Mouse (Mus musculus) kidney, adult 9 months (tissue): Measurements from ENCODE around the gene Zfp638.

Experiments
- DNase-seq: peaks from one replicate; pipeline ENCODE4 v3.0.0; 2022

Zfp638 gene

GRCm38 (mm10) chr6:83866954-83867597 is at the start of gene Zfp638:
Gene Zfp638 (plus strand): TSS chr6:83867109.
- DNase-seq, result peak; percentile 94

GRCm38 (mm10) chr6:83818996-83819395 is 47.9 kb upstream of the Zfp638 start:
- DNase-seq, result no peak

- DNase-seq, result no peak
These were observed 46.0 kb upstream of the Zfp638 start for GRCm38 (mm10) chr6:83820727-83821515.

DNA sequence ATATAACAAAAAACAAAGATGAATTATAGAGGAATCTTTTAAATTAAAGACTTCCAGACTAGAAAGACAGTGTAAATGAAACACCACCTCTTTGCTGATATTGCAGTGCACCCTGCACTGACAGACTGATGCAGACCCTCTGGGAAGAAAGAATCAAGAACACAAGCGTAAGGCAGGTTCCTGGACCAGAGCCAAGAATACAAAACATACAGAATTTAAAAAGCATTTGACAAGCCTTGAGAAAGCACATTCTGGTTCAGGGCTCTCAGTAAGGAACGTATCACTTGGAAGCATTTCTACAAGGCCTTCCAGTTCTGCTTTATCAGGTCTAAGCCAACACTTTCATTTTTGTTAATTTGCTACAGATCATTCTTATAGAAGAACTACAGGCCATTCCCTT is 45.1 kb upstream of the Zfp638 start:
- DNase-seq, result no peak

DNA sequence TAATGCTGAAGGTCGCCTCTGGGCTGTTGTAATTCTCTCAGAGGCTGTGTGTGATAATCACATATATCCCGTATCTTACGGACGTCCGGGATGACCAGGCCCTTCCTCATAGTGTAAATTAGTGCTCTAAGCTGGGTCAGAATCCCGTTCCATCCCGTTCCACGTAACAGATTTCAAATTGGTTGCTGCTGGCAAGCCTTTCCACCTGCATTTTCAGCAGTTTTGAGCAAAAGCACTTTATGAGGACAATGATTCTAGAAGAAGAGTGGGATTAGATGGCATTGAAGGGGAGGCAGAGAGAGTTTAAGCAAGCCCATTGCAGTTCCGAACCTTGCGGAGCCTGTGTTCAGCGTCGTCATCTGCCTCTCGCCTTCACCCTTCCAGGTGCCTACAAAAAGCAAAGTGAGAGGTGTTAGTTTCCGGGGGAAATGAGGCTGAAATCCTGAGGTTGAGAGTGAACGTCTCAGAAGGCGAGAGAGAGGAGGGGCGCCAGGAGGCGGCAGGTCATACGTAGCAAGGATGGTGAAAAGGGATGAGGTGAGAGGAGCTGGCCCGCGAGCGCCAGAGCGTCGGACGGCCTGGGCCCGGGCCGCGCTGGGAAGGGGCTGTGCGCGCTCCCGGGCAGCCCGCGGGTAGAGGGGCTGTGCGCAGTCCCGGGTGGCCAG is 35.8 kb upstream of the Zfp638 start:
- peak; percentile 17 for DNase-seq

DNA sequence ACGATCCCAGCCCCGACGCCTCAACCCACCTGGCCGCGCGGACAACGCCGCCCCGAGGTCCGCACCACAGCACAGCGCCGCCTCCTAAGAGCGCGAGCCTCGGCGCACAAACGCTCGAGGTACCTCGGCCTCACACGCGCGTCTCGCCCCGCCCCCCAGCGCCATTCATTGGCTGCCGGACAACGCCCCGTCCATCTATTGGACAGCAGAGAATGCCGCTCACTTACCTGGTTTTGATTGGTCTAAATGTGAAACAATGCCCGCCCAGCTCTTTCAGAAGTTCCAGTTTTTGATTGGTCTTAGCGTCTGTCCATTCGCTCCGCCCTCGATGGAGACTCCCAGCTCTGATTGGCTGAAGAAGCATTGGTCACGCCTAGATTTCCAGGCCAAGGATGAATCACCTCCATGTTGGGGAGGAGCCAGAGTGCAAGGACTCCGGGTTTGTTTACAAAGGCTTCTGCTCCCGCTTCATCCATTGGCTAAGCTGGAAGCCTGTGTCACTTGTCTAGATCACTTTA is 35.2 kb upstream of the Zfp638 start, which contains the start of gene Paip2b:
Gene Paip2b, minus strand, starts transcription at position 136 of the 518 bp plus-strand sequence.
- DNase-seq, result peak; percentile 100

GRCm38 (mm10) chr6:83832393-83832792 is 34.5 kb upstream of the Zfp638 start:
- DNase-seq, result peak; percentile 10

GRCm38 (mm10) chr6:83836826-83837225 is 30.1 kb upstream of the Zfp638 start:
- DNase-seq, result no peak

DNA sequence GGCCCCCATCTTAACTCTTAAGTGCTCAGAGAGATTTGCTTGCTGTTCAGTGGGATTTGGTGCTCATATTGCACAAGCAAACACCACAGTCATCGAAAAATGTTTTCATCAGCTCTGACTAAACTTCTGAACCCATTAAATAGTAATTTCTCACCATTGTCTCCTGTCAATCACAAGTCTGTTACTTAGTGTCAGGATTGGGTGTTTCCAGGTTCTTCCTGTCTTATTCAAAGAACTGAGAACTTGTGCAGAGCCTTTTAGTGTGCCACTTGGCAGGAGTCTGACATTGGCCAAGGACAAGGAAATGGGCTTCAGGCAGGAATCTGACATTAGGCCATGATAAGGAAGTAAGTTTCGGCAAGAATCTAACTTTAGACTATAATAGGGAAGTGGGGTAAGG is 28.9 kb upstream of the Zfp638 start:
- no peak for DNase-seq

DNA sequence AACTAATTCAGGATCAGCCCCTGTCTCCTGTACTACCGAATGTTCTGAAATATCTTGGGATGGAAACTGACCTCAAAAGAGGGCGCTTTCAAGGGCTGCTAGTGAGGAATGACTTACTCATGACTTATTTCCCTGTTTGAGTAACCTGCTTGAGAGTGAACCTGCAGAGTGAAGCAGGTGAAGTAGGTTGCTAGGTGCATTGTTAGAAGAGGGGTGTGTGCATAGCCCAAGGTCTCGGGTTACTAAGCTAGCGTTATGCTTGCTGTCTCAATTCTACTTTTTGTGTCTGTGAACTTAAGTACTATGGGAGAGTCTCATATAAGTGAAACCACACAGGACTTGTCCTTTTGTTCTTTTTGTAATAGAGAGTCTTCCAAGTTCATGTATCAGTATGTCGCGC is 26.8 kb upstream of the Zfp638 start:
- DNase-seq, result no peak

GRCm38 (mm10) chr6:83844913-83845312 is 22.0 kb upstream of the Zfp638 start:
- DNase-seq, result no peak

- no peak for DNase-seq
These were observed 20.8 kb upstream of the Zfp638 start for GRCm38 (mm10) chr6:83846141-83846540.

DNA sequence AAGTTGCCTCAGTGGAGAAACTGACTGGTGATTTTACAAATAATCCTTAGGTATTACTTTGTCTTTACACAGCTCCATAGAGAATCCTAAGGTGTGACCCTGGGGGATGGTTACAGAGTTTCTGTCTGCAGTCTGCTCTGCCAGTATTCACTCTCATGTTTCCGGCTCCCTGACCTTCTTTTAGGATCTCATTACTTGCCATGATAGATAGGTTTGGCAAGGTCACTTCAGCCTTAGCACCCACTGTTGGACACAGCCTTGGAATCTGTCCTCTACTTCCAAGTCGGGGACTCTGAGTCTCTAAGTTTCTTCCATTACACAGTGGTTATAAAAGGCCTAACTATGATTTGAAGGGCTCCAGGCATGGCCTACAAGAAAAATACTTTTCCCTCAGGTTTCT is 17.5 kb upstream of the Zfp638 start:
- DNase-seq, result no peak

DNA sequence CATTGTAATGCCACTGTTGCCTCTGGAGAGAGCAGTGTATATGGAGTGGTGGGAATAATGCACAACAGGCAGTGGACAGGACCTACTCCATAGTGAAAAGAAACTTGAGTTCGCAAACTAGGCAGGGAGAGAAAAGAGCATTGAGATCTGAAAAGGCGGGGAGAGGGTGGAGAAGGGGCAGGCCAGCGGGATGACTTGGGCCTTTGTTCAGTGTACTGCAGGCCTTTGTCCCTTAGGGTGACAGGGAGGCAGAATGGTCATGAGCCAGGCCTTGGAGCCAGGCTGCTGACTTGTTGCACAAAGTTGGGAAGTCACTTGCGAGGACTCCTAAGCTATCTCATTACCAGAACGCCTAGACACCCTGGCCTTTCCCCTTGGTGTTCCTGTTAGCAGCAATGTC is 9.4 kb upstream of the Zfp638 start:
- DNase-seq, result no peak

- DNase-seq, result no peak
These were observed 6.9 kb upstream of the Zfp638 start for GRCm38 (mm10) chr6:83860033-83860432.

DNA sequence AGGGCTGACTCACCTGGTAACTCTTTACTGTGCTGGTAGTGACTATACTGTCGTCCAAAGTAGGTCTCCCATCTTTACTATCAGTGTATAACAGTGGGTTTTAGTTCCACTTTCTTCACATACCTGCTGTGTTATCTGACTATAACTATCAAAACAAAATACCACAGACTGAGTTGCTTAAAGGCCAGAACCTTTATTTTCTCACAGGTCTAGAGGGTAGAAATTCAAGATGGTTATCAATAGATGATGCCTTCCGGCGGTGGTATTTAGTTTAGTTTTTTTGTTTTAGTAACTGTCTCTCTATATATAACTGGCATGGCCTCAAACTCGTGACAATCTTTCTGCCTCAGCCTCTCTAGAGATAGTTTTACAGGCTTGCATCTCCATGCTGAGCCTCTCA is 3.4 kb upstream of the Zfp638 start:
- DNase-seq, result no peak

- peak; percentile 9 for DNase-seq
These were observed 486 bp upstream of the Zfp638 start for GRCm38 (mm10) chr6:83866423-83866822.

GRCm38 (mm10) chr6:83867598-83868585 is 983 bp downstream of the Zfp638 start:
- peak; percentile 28 for DNase-seq

DNA sequence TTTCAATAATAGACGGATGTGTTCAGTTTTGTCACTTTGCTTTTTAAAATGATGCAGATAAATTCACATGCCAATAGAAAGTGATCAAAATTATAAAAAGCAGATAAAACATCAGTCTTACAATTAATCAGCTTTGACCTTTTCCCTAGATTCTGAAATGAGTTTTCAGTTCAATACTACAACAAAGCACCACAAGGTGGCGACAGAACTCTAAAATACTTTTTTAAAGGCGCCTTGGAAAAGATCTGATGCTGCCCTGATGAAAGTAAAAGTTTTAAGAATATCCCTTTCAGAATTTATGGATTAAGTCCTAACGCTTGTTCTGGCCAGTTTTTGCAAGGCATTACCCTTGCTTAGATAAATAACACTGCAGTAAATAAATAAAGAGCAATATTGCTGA is 12.9 kb downstream of the Zfp638 start:
- peak; percentile 81 for DNase-seq

DNA sequence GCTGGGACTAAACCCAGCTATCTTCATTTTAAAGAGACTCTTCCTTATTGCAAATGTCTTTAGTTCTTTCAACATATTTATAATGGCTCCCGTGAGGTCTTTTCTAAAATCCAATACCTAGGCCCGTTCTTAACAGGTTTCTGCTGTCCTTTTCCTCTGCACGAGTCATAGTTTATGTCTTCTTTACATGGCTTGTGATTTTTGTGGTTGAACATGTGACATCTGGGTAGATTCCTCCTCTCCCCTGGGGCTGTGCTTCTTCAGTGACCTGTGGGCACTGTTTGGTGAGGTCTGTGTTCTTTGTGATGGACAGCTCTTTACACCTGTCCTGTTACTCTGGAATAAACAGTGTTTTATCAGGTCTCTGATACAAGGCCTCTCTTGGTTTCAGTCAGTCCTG is 19.9 kb downstream of the Zfp638 start:
- no peak for DNase-seq

DNA sequence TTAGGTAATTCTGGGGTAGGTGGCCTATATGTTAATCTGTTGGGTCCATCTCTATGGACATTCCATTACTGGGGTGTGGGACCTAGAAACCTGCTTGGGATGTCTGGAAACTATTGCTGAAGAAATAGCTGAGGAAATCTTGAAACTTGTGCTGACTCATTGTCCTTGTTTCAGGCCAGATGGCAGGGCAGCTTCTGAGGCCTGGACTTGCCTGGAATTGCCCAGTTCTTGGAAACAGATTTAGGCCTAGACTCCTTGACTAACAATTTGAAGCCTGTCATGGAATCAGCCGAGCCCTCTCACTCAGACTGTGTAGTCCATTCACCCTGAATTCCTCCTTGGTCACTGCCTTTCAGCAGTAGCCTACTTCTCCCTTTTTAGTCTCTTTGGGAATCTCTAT is 21.9 kb downstream of the Zfp638 start:
- no peak for DNase-seq

DNA sequence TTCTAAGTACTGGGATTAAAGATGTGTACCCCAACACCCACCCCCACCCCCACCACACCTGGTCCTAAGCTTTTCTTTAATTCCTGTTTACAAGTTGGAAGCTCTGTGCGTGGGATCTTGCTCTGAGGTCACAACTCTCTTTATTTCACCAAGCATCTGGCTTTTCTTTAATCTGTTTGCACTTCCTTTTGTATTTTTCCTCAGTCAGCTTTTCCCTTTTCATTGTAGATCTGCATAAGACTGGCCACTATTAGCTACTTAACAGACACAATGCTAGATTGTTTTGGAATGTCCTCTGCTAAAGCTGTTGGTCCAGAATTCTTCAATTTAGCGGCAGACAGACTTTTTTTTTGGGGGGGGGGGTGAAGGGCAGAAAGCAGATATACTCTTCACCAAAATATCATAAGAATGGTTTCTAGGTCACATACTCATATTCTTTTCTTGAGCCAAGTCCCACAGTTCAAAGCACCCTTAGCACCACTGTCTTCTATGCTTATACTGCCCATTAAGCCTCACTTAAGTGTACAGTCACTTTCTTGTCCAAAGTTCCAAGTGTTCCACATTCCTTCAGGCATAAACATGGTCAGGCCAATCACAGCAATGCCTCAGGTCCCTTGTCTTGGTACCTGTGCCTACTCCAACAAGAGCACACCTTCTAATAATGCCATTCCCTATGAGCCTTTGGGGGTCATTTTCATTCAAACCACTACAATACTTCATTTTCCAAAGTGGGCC is 23.5 kb downstream of the Zfp638 start:
- no peak for DNase-seq
